Mouse (Mus musculus) ES-Bruce4 (cell line): Measurements from ENCODE around the gene Ptgr1. TPM values are rescaled to one million over a fixed set of nuclear protein-coding genes. Genes with fewer than 3 reads are reported as not detected.

Experiments used
- H3K27ac ChIP-seq: 2 replicates; pipeline ENCODE4 v1.5.1; 2012; ENCODE audit warnings: low read length, inconsistent platforms; ENCODE audit not compliant: insufficient read depth
- H3K27me3 ChIP-seq: 2 replicates; pipeline ENCODE4 v1.6.1; 2012; ENCODE audit warnings: mild to moderate bottlenecking, low read length, inconsistent platforms; ENCODE audit not compliant: control insufficient read depth, poor library complexity, insufficient read depth, severe bottlenecking
- H3K36me3 ChIP-seq: 2 replicates; pipeline ENCODE4 v1.6.1; 2012; ENCODE audit warnings: inconsistent platforms, mild to moderate bottlenecking, low read length, moderate library complexity; ENCODE audit not compliant: control insufficient read depth, poor library complexity, insufficient read depth, severe bottlenecking
- H3K4me1 ChIP-seq: one replicate; pipeline ENCODE4 v1.8.1; 2011; ENCODE audit warnings: low read length; ENCODE audit not compliant: control insufficient read depth, insufficient read depth
- H3K4me3 ChIP-seq: 2 replicates; pipeline ENCODE4 v1.5.1; 2011; ENCODE audit warnings: low read depth, mild to moderate bottlenecking, low read length
- H3K9ac ChIP-seq: 2 replicates; pipeline ENCODE4 v1.6.1; 2012; ENCODE audit warnings: low read depth, mild to moderate bottlenecking, inconsistent platforms; ENCODE audit not compliant: poor library complexity, severe bottlenecking
- H3K9me3 ChIP-seq: replicated peaks from 2 replicates; pipeline ENCODE4 v1.6.1; 2012; ENCODE audit warnings: mild to moderate bottlenecking, low read length, inconsistent platforms; ENCODE audit not compliant: control insufficient read depth, poor library complexity, insufficient read depth, severe bottlenecking
- CTCF ChIP-seq: IDR thresholded peaks from one replicate; pipeline ENCODE4 v1.8.1; 2011; ENCODE audit warnings: low read depth, low read length
- EP300 ChIP-seq: IDR thresholded peaks from 2 replicates; pipeline ENCODE4 v1.6.1; 2011; ENCODE audit warnings: low read depth, low read length; ENCODE audit not compliant: insufficient read depth
- POLR2A ChIP-seq: IDR thresholded peaks from one replicate; pipeline ENCODE4 v1.8.1; 2011; ENCODE audit warnings: low read length; ENCODE audit not compliant: insufficient read depth
- polyA plus RNA-seq: library from polyadenylated mRNA; stranded (reverse); fragments of >200 nt; gene quantifications from 2 replicates; pipeline ENCODE4 v1.2.4, GENCODE M21; 2011; ENCODE audit warnings: low read depth; ENCODE audit not compliant: missing spikeins, insufficient read depth, insufficient read length

The Ptgr1 gene
- polyA plus RNA-seq, 1 experiment, result 17.9 TPM

DNA sequence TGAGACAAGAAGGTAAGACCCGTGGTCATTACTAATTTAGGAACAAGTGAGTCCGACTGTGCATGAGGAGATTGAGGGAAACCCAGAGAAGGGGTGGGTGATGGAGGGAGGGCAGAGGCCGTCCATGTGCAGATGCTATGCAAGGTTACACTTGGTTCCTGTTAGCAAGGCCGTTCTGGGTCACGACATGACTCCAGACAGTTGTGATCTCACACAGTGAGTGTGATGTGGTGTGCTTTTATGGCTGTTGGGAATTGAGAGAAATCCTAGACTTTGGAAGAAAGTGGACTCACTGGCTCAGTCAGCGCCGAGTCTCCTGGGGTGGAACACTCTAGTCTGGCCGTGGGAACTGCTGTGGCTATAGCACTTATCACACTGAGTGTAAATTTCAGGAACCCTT lies 19.3 kb upstream of the Ptgr1 start:
- TF ChIP-seq CTCF, result no peak
- Histone ChIP-seq H3K4me1 (no peaks in the 10 kb centered on the region), H3K9ac (no peak overlapping the region)

DNA sequence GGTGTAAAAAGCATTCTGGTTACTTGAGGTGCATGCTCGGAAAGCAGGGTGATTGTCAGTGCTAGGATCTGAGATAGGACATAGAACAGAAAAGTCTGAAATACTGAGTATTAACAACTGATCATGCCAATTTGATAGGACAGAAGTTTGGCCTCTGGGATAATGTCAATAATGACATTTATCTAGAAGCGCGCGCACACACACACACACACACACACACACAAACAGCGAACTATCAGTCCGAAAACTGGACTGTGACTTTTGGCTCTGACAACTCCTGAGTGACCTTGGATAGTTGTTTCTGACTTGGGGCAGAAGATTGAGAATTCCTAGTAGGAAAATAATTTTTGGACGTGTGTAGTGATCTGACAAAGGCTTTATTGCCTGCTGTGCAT lies 16.9 kb upstream of the Ptgr1 start:
- H3K36me3 ChIP-seq, result no peaks in the 10 kb centered on the region
- H3K27me3 ChIP-seq, result no peaks in the 10 kb centered on the region
- no peak overlapping the region for H3K27ac ChIP-seq
- H3K4me3 ChIP-seq, result peak overlapping the region; percentile 82
- H3K9ac ChIP-seq, result peak overlapping the region; percentile 79
- no peaks in the 10 kb centered on the region for H3K9me3 ChIP-seq
- TF ChIP-seq EP300 (no peak), CTCF (no peak), POLR2A (no peak)
- H3K4me1 ChIP-seq, result no peaks in the 10 kb centered on the region

More for the DNA sequence above, 19.3 kb upstream of the Ptgr1 start:
- Histone ChIP-seq H3K27ac (no peak overlapping the region), H3K27me3 (no peaks in the 10 kb centered on the region), H3K4me3 (no peak overlapping the region), H3K9me3 (no peaks in the 10 kb centered on the region), H3K36me3 (no peaks in the 10 kb centered on the region)

DNA sequence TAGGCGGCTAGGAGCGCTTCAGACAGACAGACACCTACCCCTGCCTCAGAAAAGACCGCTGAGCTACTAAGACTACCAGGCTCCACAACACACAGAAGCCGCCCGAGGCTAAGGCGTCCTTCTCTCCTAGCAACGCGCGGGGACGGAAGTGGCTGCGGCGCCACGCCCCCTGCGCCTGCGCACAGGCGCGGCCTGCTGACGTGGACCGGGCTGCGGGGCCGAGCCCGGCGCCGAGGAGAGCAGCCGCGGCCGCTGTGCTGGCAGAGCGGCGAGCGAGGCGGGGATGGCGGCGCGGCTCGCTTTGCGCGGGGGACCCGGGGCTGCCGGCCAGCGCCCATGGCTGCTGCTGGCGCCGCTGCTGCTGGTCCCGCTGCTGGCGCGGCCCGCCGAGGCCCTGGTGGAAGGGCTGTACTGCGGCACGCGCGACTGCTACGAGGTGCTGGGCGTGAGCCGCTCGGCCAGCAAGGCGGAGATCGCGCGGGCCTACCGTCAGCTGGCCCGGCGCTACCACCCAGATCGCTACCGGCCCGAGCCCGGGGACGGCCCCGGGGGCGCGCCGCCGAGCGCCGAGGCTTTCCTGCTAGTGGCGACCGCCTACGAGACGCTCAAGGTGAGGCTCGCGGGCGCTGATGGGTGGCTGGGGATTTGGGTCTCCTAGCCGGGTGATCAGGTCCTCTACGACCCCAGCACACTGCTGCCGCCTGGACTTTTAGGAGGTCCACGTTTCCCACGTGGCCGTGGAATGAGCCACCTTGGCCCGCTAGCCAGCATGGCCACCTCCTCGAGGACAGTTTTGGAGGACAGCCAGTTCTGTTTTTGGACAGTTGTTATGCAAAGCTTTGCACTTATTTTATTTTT lies 16.3 kb upstream of the Ptgr1 start, which contains the start of gene Gm20503:
Gene Gm20503, plus strand, starts transcription at position 263 of the 858 bp plus-strand sequence.
- Histone ChIP-seq H3K9ac (peak within 1 kb of the TSS; percentile 79), H3K27ac (no peak within 1 kb of the TSS), H3K27me3 (no peaks in the 10 kb centered on the region), H3K9me3 (no peaks in the 10 kb centered on the region), H3K4me3 (peak within 1 kb of the TSS; percentile 82), H3K4me1 (no peaks in the 10 kb centered on the region), H3K36me3 (no peaks in the 10 kb centered on the region)
- TF ChIP-seq POLR2A (no peak), EP300 (no peak), CTCF (no peak)

- Histone ChIP-seq H3K9me3 (no peaks in the 10 kb centered on the region), H3K9ac (no peak overlapping the region), H3K36me3 (no peaks in the 10 kb centered on the region), H3K27me3 (no peaks in the 10 kb centered on the region), H3K4me3 (no peak overlapping the region), H3K27ac (no peak overlapping the region), H3K4me1 (no peaks in the 10 kb centered on the region)
- TF ChIP-seq CTCF, result peak; percentile 54
- TF ChIP-seq POLR2A, result no peak
- no peak for TF ChIP-seq EP300
Observed at GRCm38 (mm10) chr4:59000614-59001013, 13.7 kb upstream of the Ptgr1 start.

DNA sequence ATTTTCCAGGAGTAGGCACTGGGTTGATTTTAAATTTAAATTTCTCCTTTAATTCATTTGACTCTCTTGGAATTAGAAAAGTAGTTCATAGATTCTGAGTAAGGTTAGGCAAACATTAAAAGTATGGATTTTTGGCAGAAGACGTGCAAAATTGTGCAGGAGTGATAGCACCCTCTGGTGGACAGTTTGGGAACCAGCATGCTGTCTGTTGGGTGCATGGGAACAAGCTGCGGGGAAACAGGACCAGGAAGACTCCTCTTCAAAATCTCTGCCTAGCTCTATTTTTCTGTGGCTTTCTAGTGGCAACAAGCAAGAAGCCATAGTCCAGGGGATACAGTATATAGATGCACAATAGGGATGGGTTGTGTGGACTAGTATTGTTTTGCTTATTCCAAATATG lies 12.8 kb upstream of the Ptgr1 start:
- TF ChIP-seq POLR2A (no peak), EP300 (no peak), CTCF (peak; percentile 73)
- no peak overlapping the region for H3K9ac ChIP-seq
- no peak overlapping the region for H3K27ac ChIP-seq
- H3K4me3 ChIP-seq, result no peak overlapping the region
- H3K9me3 ChIP-seq, result no peaks in the 10 kb centered on the region
- no peaks in the 10 kb centered on the region for H3K27me3 ChIP-seq
- peaks cover 3% of the 10 kb centered on the region for H3K4me1 ChIP-seq
- no peaks in the 10 kb centered on the region for H3K36me3 ChIP-seq

- H3K4me1 ChIP-seq, result peaks cover 3% of the 10 kb centered on the region
- no peak overlapping the region for H3K27ac ChIP-seq
- H3K36me3 ChIP-seq, result no peaks in the 10 kb centered on the region
- no peak overlapping the region for H3K9ac ChIP-seq
- H3K9me3 ChIP-seq, result no peaks in the 10 kb centered on the region
- no peak overlapping the region for H3K4me3 ChIP-seq
- TF ChIP-seq CTCF (no peak), POLR2A (no peak), EP300 (no peak)
- no peaks in the 10 kb centered on the region for H3K27me3 ChIP-seq
Observed at GRCm38 (mm10) chr4:58998688-58999087, 11.8 kb upstream of the Ptgr1 start.
